Mouse (Mus musculus): Measurements from ENCODE around the gene Acot8. TPM values are rescaled to one million over a fixed set of nuclear protein-coding genes. Genes with fewer than 3 reads are reported as not detected.

Gene Acot8
- total and polyA plus RNA-seq, 2 experiments from 2014 or later: 17.5 to 24.2 TPM

GRCm38 (mm10) chr2:164788411-164788810 lies 16.3 kb downstream of the Acot8 start:
- H3K4me1 ChIP-seq (ENCODE audit: insufficient read depth, low read length): peaks cover 6% of the 10 kb centered on the region; the same call in 1 of the 2 replicates
- 70% methylated on average over 4 of the region's 4 CpGs for WGBS
- peak overlapping the region; percentile 9; the same call in 1 of the 2 replicates for H3K4me2 ChIP-seq (ENCODE audit: low read depth, low read length, poor library complexity, severe bottlenecking)
- no peaks in the 10 kb centered on the region for H3K27me3 ChIP-seq (ENCODE audit: insufficient read depth, low read length)
- H3K9me3 ChIP-seq (ENCODE audit: low read length): no peaks in the 10 kb centered on the region
- DNase-seq (ENCODE audit: low spot score): no peak
- 0 out of 2 replicates have a peak overlapping the region, but pooled peaks have one; percentile 5 for H3K9ac ChIP-seq (replicated peaks; ENCODE audit: low read length, poor library complexity, severe bottlenecking)
- no peak overlapping the region for H3K27ac ChIP-seq (ENCODE audit: low read depth, low read length)
- no peak for ATAC-seq (ENCODE audit: low FRiP score)
- H3K4me3 ChIP-seq (ENCODE audit: low read depth, low read length): no peak overlapping the region
- H3K36me3 ChIP-seq (ENCODE audit: insufficient read depth, low read length): peaks cover 22% of the 10 kb centered on the region; the same call in 1 of the 2 replicates
- no peak for TF ChIP-seq CTCF (IDR thresholded peaks at IDR 0.05)

GRCm38 (mm10) chr2:164787779-164788178 lies 16.9 kb downstream of the Acot8 start:
- ATAC-seq (ENCODE audit: low FRiP score) (no peak), DNase-seq (ENCODE audit: low spot score) (no peak)
- Histone ChIP-seq H3K4me3 (ENCODE audit: low read depth, low read length) (no peak overlapping the region), H3K4me2 (ENCODE audit: low read depth, low read length, poor library complexity, severe bottlenecking) (no peak overlapping the region; the same call in 1 of the 2 replicates), H3K9me3 (ENCODE audit: low read length) (no peaks in the 10 kb centered on the region), H3K4me1 (ENCODE audit: insufficient read depth, low read length) (peaks cover 6% of the 10 kb centered on the region; the same call in 1 of the 2 replicates), H3K27ac (ENCODE audit: low read depth, low read length) (no peak overlapping the region), H3K36me3 (ENCODE audit: insufficient read depth, low read length) (peaks cover 20% of the 10 kb centered on the region; the same call in 1 of the 2 replicates), H3K9ac (replicated peaks; ENCODE audit: low read length, poor library complexity, severe bottlenecking) (no peak overlapping the region), H3K27me3 (ENCODE audit: insufficient read depth, low read length) (no peaks in the 10 kb centered on the region)
- no peak for TF ChIP-seq CTCF (IDR thresholded peaks at IDR 0.05)
- WGBS: 79% methylated on average over 10 of the region's 10 CpGs

- Histone ChIP-seq H3K36me3 (ENCODE audit: insufficient read depth, low read length) (peaks cover 12% of the 10 kb centered on the region; the same call in 1 of the 2 replicates), H3K4me3 (ENCODE audit: low read depth, low read length) (peak overlapping the region; percentile 77), H3K27me3 (ENCODE audit: insufficient read depth, low read length) (no peaks in the 10 kb centered on the region), H3K4me1 (ENCODE audit: insufficient read depth, low read length) (peaks cover 6% of the 10 kb centered on the region; the same call in 1 of the 2 replicates), H3K27ac (ENCODE audit: low read depth, low read length) (no peak overlapping the region), H3K9me3 (ENCODE audit: low read length) (no peaks in the 10 kb centered on the region), H3K9ac (replicated peaks; ENCODE audit: low read length, poor library complexity, severe bottlenecking) (peak overlapping the region; percentile 94; the same call in 1 of the 2 replicates), H3K4me2 (ENCODE audit: low read depth, low read length, poor library complexity, severe bottlenecking) (peak overlapping the region; percentile 90)
- DNase-seq (ENCODE audit: low spot score) (no peak), ATAC-seq (ENCODE audit: low FRiP score) (no peak)
- 82% methylated on average over 3 of the region's 3 CpGs for WGBS
- TF ChIP-seq CTCF (IDR thresholded peaks at IDR 0.05): no peak
These were observed 17.6 kb downstream of the Acot8 start for GRCm38 (mm10) chr2:164787032-164787431.

- H3K27me3 ChIP-seq (ENCODE audit: insufficient read depth, low read length): no peaks in the 10 kb centered on the region
- peak overlapping the region; percentile 84 for H3K27ac ChIP-seq (ENCODE audit: low read depth, low read length)
- 0 out of 2 replicates have a peak, but pooled peaks have one; percentile 20 for ATAC-seq (ENCODE audit: low FRiP score)
- peak overlapping the region; percentile 77 for H3K4me3 ChIP-seq (ENCODE audit: low read depth, low read length)
- peak overlapping the region; percentile 94 for H3K9ac ChIP-seq (replicated peaks; ENCODE audit: low read length, poor library complexity, severe bottlenecking)
- H3K4me1 ChIP-seq (ENCODE audit: insufficient read depth, low read length): peaks cover 6% of the 10 kb centered on the region; the same call in 1 of the 2 replicates
- peaks cover 7% of the 10 kb centered on the region; the same call in 1 of the 2 replicates for H3K36me3 ChIP-seq (ENCODE audit: insufficient read depth, low read length)
- H3K4me2 ChIP-seq (ENCODE audit: low read depth, low read length, poor library complexity, severe bottlenecking): peak overlapping the region; percentile 90
- no peaks in the 10 kb centered on the region for H3K9me3 ChIP-seq (ENCODE audit: low read length)
- 9% methylated on average over 15 of the region's 15 CpGs for WGBS
- peak; percentile 34 for DNase-seq (ENCODE audit: low spot score)
- TF ChIP-seq CTCF (IDR thresholded peaks at IDR 0.05): no peak
These were observed 18.2 kb downstream of the Acot8 start for GRCm38 (mm10) chr2:164786388-164786885.

GRCm38 (mm10) chr2:164785481-164786387 lies 18.9 kb downstream of the Acot8 start, which contains the start of gene Snx21:
Gene Snx21 (plus strand): TSS chr2:164785823.
- Histone ChIP-seq H3K4me1 (ENCODE audit: insufficient read depth, low read length) (peaks cover 6% of the 10 kb centered on the region; the same call in 1 of the 2 replicates), H3K9me3 (ENCODE audit: low read length) (no peaks in the 10 kb centered on the region), H3K36me3 (ENCODE audit: insufficient read depth, low read length) (peaks cover under 1% of the 10 kb centered on the region; the same call in 1 of the 2 replicates), H3K4me2 (ENCODE audit: low read depth, low read length, poor library complexity, severe bottlenecking) (peak within 1 kb of the TSS; percentile 90), H3K27me3 (ENCODE audit: insufficient read depth, low read length) (no peaks in the 10 kb centered on the region), H3K4me3 (ENCODE audit: low read depth, low read length) (peak within 1 kb of the TSS; percentile 77), H3K9ac (replicated peaks; ENCODE audit: low read length, poor library complexity, severe bottlenecking) (peak within 1 kb of the TSS; percentile 94), H3K27ac (ENCODE audit: low read depth, low read length) (peak within 1 kb of the TSS; percentile 84)
- TF ChIP-seq CTCF (IDR thresholded peaks at IDR 0.05): peak; percentile 69
- peak; percentile 81 for DNase-seq (ENCODE audit: low spot score)
- WGBS: 2% methylated on average over 75 of the region's 89 CpGs
- ATAC-seq (ENCODE audit: low FRiP score): peak; percentile 82
